Mouse (Mus musculus) hindbrain, embryonic 11.5 days (tissue): ENCODE measurements at regions not wholly inside any gene's neighbourhood (a gene's known extent, or its start where the extent isn't known, plus 50 kb on each side); places are given as distances from the start of the nearest gene placed in this dataset.
A peak's percentile ranks its signal among the peaks of the same experiment; 100 is the strongest.

Experiments
- ATAC-seq: fragments of 200-750 bp; cut with Nextera tagmentation; 2 replicates; pipeline ENCODE4 v1.8.0; 2017; ENCODE audit warnings: mild to moderate bottlenecking, moderate TSS enrichment, moderate library complexity; ENCODE audit not compliant: low FRiP score
- DNase-seq: peaks from one replicate; pipeline ENCODE4 v3.0.0-alpha.2; 2015; ENCODE audit warnings: low spot score
- H3K27ac ChIP-seq: fragments of 300-500 bp; sonication (generic); 2 replicates; pipeline ENCODE4 v1.5.1; 2014; ENCODE audit warnings: mild to moderate bottlenecking, low read depth, low read length
- H3K27me3 ChIP-seq: fragments of 300-500 bp; sonication (generic); 2 replicates; pipeline ENCODE4 v1.6.1; 2014; ENCODE audit warnings: mild to moderate bottlenecking, low read length, moderate library complexity, mixed read lengths; ENCODE audit not compliant: control insufficient read depth, insufficient read depth
- H3K36me3 ChIP-seq: fragments of 300-500 bp; sonication (generic); 2 replicates; pipeline ENCODE4 v1.6.1; 2014; ENCODE audit warnings: mild to moderate bottlenecking, low read length, moderate library complexity, mixed read lengths; ENCODE audit not compliant: control insufficient read depth, insufficient read depth
- H3K4me1 ChIP-seq: fragments of 300-500 bp; sonication (generic); replicated peaks from 2 replicates; pipeline ENCODE4 v1.6.1; 2014; ENCODE audit warnings: low read length, mixed read lengths; ENCODE audit not compliant: control insufficient read depth, insufficient read depth
- H3K4me2 ChIP-seq: fragments of 300-500 bp; sonication (generic); replicated peaks from 2 replicates; pipeline ENCODE4 v1.6.1; 2014; ENCODE audit warnings: mild to moderate bottlenecking, low read depth, low read length
- H3K4me3 ChIP-seq: fragments of 300-500 bp; sonication (generic); 2 replicates; pipeline ENCODE4 v1.5.1; 2014; ENCODE audit warnings: low read depth, low read length
- H3K9ac ChIP-seq: fragments of 300-500 bp; sonication (generic); 2 replicates; pipeline ENCODE4 v1.6.1; 2014; ENCODE audit warnings: low read depth, low read length
- H3K9me3 ChIP-seq: fragments of 300-500 bp; sonication (generic); 2 replicates; pipeline ENCODE4 v1.6.1; 2016; ENCODE audit warnings: low read length; ENCODE audit not compliant: control insufficient read depth
- WGBS: fragments of 180-500 bp; shearing (Covaris S2); extraction: QIAGEN DNeasy Blood & Tissue Kit; methylation state at CpG from one replicate; pipeline ENCODE4 v1.1.7; 2014; 5-methylcytosine and 5-hydroxymethylcytosine counted together

GRCm38 (mm10) chr14:48330965-48331622 lies 114.8 kb upstream of the Tmem260 start:
- Histone ChIP-seq H3K4me3 (no peak overlapping the region), H3K4me2 (no peak overlapping the region), H3K4me1 (no peaks in the 10 kb centered on the region), H3K9ac (no peak overlapping the region), H3K27me3 (0 out of 2 replicates have a peak, but pooled peaks cover 2% of the 10 kb centered on the region), H3K9me3 (no peaks in the 10 kb centered on the region), H3K36me3 (no peaks in the 10 kb centered on the region), H3K27ac (no peak overlapping the region)
- WGBS, result 4% methylated on average over 4 of the region's 4 CpGs
- peak; percentile 21 for DNase-seq
- no peak for ATAC-seq

GRCm38 (mm10) chr14:48331623-48332000 lies 114.3 kb upstream of the Tmem260 start:
- WGBS, result 72% methylated on average over 2 of the region's 2 CpGs
- Histone ChIP-seq H3K9ac (no peak overlapping the region), H3K4me2 (no peak overlapping the region), H3K4me3 (no peak overlapping the region), H3K27me3 (0 out of 2 replicates have a peak, but pooled peaks cover 2% of the 10 kb centered on the region), H3K27ac (no peak overlapping the region), H3K9me3 (no peaks in the 10 kb centered on the region), H3K4me1 (no peaks in the 10 kb centered on the region), H3K36me3 (no peaks in the 10 kb centered on the region)
- no peak for DNase-seq
- ATAC-seq, result no peak

- H3K27me3 ChIP-seq, result 0 out of 2 replicates have a peak, but pooled peaks cover 2% of the 10 kb centered on the region
- H3K4me3 ChIP-seq, result no peak overlapping the region
Measured at GRCm38 (mm10) chr14:48332193-48332592, 113.7 kb upstream of the Tmem260 start.

DNA sequence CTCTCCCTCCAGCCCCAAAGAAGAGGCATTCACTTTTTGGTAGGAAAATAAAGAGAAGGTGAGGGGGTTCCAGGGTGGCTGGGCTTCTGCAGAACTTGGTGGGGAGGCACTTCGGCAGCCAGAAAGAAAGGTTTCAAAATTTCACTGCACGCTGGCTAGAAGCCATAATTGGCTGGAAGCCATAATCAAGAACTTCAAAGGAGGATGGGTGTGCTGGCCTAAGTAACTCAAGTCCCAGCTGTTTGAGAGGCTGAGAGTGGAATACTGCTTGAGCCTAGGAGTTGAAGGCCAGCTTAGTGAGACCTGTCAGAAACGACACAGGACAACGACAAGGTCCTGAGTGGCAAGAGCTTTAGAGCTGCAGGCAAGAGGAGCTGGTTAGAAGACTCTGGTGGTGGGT lies 113.3 kb upstream of the Tmem260 start:
- Histone ChIP-seq H3K4me2 (no peak overlapping the region), H3K36me3 (no peaks in the 10 kb centered on the region), H3K27me3 (0 out of 2 replicates have a peak, but pooled peaks cover 2% of the 10 kb centered on the region), H3K4me1 (no peaks in the 10 kb centered on the region), H3K9ac (no peak overlapping the region), H3K9me3 (no peaks in the 10 kb centered on the region), H3K4me3 (no peak overlapping the region), H3K27ac (no peak overlapping the region)
- DNase-seq (no peak), ATAC-seq (no peak)
- 68% methylated on average over 4 of the region's 4 CpGs for WGBS

More at GRCm38 (mm10) chr14:48332193-48332592, 113.7 kb upstream of the Tmem260 start:
- Histone ChIP-seq H3K9me3 (no peaks in the 10 kb centered on the region), H3K4me2 (no peak overlapping the region), H3K9ac (no peak overlapping the region), H3K36me3 (no peaks in the 10 kb centered on the region), H3K4me1 (no peaks in the 10 kb centered on the region), H3K27ac (no peak overlapping the region)
- 50% methylated on average over 2 of the region's 2 CpGs for WGBS
- no peak for DNase-seq
- ATAC-seq, result no peak

- peak; percentile 48 for DNase-seq
- peak; percentile 56; the same call in 1 of the 2 replicates for ATAC-seq
- Histone ChIP-seq H3K4me1 (no peaks in the 10 kb centered on the region), H3K36me3 (no peaks in the 10 kb centered on the region), H3K9me3 (no peaks in the 10 kb centered on the region), H3K27ac (no peak overlapping the region), H3K27me3 (0 out of 2 replicates have a peak, but pooled peaks cover 2% of the 10 kb centered on the region), H3K4me3 (no peak overlapping the region), H3K4me2 (no peak overlapping the region), H3K9ac (no peak overlapping the region)
- 39% methylated on average over 8 of the region's 8 CpGs for WGBS
Measured at GRCm38 (mm10) chr14:48334106-48334809, 111.7 kb upstream of the Tmem260 start.

DNA sequence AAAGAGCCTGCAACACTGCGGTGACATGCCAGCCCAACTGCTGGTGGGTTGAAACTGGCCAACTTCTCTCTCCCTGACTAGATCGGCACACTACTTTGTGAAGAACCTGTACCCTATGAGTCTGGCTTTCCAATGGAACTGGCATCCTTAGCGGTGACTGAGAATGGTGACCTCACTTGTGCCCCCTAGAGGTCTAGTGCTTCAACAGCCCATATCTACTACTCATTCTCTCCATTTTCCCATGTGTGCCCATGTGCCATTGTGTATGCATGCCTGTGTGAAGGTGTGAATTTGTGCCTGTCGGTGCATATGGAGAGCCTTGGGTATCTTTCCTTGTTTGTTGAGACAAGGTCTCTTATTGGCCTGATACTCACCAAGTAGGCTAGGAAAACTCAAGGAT lies 106.5 kb upstream of the Tmem260 start:
- no peak overlapping the region for H3K4me2 ChIP-seq
- DNase-seq (no peak), ATAC-seq (no peak)
- H3K9ac ChIP-seq, result no peak overlapping the region
- no peaks in the 10 kb centered on the region for H3K9me3 ChIP-seq
- H3K27me3 ChIP-seq, result no peaks in the 10 kb centered on the region
- 80% methylated on average over 4 of the region's 4 CpGs for WGBS
- no peaks in the 10 kb centered on the region for H3K4me1 ChIP-seq
- no peak overlapping the region for H3K4me3 ChIP-seq
- H3K36me3 ChIP-seq, result no peaks in the 10 kb centered on the region
- no peak overlapping the region for H3K27ac ChIP-seq

DNA sequence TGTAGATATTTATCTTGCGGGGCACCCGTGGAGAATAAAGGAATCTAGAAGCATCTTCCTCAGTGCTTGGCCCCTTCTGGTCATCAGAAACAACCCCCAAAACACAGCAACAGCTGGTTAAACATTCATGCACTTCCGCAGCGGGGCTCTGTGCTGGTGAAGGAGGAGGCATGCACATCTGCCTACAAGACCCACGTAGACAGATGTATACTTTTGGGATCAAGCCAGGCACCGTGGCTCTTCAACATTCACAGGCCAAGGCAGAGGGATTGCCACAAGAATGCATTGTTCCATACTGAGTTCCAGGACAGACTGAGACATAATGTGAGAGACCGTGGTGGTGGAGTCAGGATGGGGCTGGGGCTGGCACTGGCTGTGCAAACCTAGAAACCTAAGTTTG lies 103.0 kb upstream of the Tmem260 start:
- no peaks in the 10 kb centered on the region for H3K27me3 ChIP-seq
- H3K27ac ChIP-seq, result no peak overlapping the region
- WGBS, result 59% methylated on average over 7 of the region's 7 CpGs
- no peak overlapping the region for H3K4me3 ChIP-seq
- no peak overlapping the region for H3K9ac ChIP-seq
- no peaks in the 10 kb centered on the region for H3K9me3 ChIP-seq
- no peak overlapping the region for H3K4me2 ChIP-seq
- no peak for ATAC-seq
- no peaks in the 10 kb centered on the region for H3K36me3 ChIP-seq
- no peak for DNase-seq
- H3K4me1 ChIP-seq, result no peaks in the 10 kb centered on the region

GRCm38 (mm10) chr14:48345956-48346355 lies 100.0 kb upstream of the Tmem260 start:
- Histone ChIP-seq H3K4me3 (no peak overlapping the region), H3K4me1 (0 out of 2 replicates have a peak, but pooled peaks cover 2% of the 10 kb centered on the region), H3K9me3 (no peaks in the 10 kb centered on the region), H3K27me3 (no peaks in the 10 kb centered on the region), H3K4me2 (no peak overlapping the region), H3K27ac (no peak overlapping the region), H3K9ac (no peak overlapping the region), H3K36me3 (no peaks in the 10 kb centered on the region)
- ATAC-seq (no peak), DNase-seq (no peak)
- 87% methylated on average over 7 of the region's 7 CpGs for WGBS
